In the genomic region with DNA sequence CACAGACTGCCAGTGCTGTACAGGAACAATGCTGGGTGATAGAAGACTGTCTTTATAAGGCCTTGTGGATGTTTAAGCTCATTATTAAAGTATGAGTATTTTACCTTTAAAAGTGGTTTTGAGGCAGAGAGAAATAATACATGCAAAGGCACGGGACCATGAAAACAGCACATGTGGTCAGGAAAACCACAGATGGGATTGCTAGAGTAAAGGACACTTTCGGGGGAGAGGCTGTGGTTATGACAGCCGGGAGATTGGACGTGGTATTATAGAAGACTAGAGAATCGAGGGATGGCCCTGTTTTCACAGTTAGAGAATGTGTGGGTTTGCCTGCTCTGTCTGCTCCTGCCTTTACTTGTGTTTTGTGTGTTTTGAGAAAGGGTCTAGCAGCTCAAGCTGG, we compare ENCODE assay signal across 13 mouse cellular contexts.
"Had no signal": no experiment of that assay in that cellular context is flagged by ENCODE, and none has a peak within 500 bp of the region (broad histone marks: within the 10 kb centered on the region; RNA-seq: fewer than 3 reads in every experiment).

No protein-coding gene starts in this region.

- H3K9me3 ChIP-seq: liver, embryonic 15.5 days; midbrain, embryonic 15.5 days had no signal

- H3K36me3 ChIP-seq: midbrain, embryonic 15.5 days had no signal

- ATAC-seq: midbrain, embryonic 15.5 days had no signal

- H3K27me3 ChIP-seq: limb, embryonic 12.5 days; liver, embryonic 15.5 days; midbrain, embryonic 15.5 days had no signal

- H3K4me3 ChIP-seq: layer of hippocampus, adult 2 months; limb, embryonic 12.5 days; liver, embryonic 15.5 days; midbrain, embryonic 15.5 days had no signal

- DNase-seq: kidney, adult 8-10 months; kidney, postnatal 36 days; liver; lung, embryonic 14.5 days; lung, postnatal 14 days; right cerebral cortex, adult 18-20 months had no signal

- H3K9ac ChIP-seq: limb, embryonic 12.5 days; liver, embryonic 15.5 days; lung, embryonic 14.5 days; midbrain, embryonic 15.5 days had no signal

- H3K27ac ChIP-seq: layer of hippocampus, adult 2 months; limb, embryonic 12.5 days; liver, embryonic 15.5 days; macrophage; midbrain, embryonic 15.5 days; stomach, postnatal 0 days had no signal

- H3K4me2 ChIP-seq: limb, embryonic 12.5 days; liver, embryonic 15.5 days; lung, embryonic 14.5 days; midbrain, embryonic 11.5 days; midbrain, embryonic 15.5 days had no signal
